Mouse (Mus musculus): ENCODE data around the gene Olfr190.
"Not testable (repeated sequence)": the region's sequence is repeated elsewhere in the genome, so short reads cannot be mapped to it uniquely, and the experiment has no call there.

Olfr190 gene

DNA sequence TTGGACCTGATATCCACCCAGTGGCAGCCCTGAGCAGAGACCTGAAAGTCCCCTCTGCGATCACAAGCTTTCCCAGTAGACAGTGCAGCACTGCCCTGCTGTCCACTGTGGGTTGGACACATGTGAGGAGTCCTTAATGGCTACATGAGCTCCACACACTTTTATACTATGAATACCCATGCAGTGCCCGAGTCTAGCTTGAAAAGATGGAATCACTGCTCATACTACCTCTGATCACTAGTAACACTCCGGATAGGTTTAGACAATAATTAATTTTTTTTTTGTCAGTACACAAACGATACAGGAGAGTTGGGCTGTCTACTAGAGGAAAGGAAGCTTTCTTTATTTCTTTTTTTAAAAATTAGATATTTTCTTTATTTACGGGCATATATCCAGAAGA lies at the start of gene Olfr190:
TSS of gene Olfr190 (minus strand) at position 101 of the 400 bp plus-strand sequence.
- no peak for DNase-seq (ENCODE audit: low read depth, low spot score)

DNA sequence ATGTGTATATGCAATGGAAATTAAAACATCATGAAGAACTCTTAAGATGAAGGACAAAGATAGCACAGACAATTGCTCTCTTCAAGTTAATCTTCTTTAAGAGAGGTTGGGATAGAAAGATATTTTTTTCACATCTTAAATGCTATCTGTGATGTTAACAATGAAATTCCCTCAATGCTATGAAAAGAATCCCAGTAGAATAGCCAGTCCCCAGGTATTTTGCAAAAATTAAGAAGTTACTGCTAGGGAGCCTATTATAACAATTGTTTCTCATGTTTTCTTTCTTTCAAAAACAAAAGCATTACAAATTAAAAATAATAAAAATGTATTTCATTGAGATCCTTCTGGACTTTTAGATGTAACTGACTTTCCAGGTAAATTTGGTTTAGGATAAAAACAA lies 43.2 kb upstream of the Olfr190 start, which contains the start of gene Olfr194:
TSS of gene Olfr194 (minus strand) at position 101 of the 400 bp plus-strand sequence.
- no peak for DNase-seq (ENCODE audit: low read depth, low spot score)

DNA sequence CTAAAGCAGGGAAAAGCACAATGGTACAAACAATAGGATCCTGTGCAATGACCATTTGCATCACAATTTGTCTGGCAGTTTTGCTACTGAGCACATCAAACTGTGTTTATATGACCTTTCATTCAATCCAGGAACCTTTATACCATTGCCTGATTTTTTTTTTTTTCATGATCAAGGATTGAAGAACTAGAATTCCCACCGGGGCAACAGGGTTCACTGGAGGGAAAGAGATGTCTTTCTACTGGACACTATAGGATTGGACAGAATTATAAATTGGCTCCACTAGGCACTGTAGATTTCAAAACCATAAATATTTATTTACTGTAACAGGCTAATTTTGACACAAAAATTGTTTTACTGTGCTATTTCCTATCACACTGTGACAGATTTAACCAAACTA lies 34.0 kb upstream of the Olfr190 start, which contains the start of gene Olfr193:
TSS of gene Olfr193 (minus strand) at position 101 of the 400 bp plus-strand sequence.
- no peak for DNase-seq (ENCODE audit: low read depth, low spot score)

DNA sequence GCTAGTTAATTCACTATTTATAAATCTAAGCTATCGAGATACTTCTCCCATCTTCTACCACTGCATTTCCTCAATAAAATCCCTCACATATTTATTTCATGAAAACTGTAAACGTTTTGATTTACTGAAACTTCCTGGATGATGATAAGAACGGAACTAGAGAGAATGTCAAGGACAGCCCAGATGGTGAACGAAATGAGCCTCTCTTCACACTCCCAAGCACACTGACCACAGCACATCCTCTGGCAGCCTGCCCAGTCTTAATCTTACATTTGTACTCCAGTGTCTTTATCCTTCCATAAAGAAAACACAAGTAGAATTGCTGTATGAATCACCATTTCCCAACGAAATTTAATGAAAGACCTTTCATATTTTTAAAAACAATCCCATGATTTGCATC lies 30.7 kb upstream of the Olfr190 start:
- not testable (repeated sequence) for DNase-seq (ENCODE audit: low read depth, low spot score)

DNA sequence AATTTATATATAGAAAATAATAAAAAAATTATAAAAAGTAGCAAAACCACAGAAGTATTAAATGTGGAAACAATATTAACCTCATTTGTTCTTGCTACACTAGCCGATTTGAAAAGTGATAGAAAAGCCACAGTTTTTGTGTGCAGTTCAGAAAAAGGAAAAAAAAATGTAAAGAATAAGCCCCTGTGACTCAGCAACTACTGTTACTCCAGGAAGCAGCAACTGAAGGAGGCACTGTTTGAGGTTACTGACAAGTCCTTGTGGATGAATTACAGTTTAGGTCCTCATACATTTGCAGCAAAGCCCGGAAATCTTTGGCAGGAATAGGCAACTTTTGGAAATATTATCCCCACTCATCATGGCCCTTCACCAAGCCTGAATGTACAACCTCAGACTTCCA lies 27.5 kb upstream of the Olfr190 start:
- DNase-seq (ENCODE audit: low read depth, low spot score), result no peak

DNA sequence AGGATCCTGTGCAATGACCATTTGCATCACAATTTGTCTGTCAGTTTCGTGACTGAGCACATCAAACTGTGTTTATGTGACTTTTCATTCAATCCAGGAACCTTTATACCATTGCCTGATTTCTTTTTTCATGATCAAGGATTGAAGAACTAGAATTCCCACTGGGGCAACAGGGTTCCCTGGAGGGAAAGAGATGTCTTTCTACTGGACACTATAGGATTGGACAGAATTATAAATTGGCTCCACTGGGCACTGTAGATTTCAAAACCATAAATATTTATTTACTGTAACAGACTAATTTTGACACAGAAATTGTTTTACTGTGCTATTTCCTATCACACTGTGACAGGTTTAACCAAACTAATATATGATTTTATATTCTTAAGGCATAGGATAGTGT lies 11.9 kb upstream of the Olfr190 start, which contains the start of gene Olfr191:
TSS of gene Olfr191 (minus strand) at position 101 of the 400 bp plus-strand sequence.
- not testable (repeated sequence) for DNase-seq (ENCODE audit: low read depth, low spot score)

DNA sequence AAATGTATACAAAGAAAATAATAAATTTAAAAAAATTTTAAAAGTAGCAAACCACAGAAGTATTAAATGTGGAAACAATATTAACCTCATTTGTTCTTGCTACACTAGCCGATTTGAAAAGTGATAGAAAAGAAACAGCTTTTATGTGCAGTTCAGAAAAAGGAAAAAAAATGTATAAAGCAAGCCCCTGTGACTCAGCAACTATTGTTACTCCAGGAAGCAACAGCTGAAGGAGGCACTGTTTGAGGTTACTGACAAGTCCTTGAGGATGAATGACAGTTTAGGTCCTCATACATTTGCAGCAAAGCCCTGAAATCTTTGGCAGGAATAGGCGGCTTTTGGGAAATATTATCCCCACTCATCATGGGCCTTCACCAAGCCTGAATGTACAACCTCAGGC lies 3.3 kb upstream of the Olfr190 start:
- DNase-seq (ENCODE audit: low read depth, low spot score), result not testable (repeated sequence)

DNA sequence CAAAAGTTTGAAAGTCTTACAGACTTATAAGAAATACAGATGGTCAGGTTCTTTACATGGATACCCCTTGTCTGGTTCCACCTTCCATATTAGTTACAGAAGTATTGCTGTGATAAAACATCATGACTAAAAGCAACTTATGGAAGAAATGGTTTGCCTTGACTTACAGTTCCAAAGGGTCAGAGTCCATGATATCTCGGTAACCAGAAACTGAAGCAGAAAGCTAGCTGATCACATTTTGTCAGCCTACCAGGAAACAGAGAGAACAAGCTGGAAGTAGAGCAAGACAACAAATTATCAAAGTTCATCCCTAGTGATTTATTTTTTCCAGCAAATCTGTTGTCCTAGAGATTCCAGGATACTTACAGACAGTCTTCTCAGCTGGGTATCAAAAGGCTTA lies 4.3 kb downstream of the Olfr190 start:
- DNase-seq (ENCODE audit: low read depth, low spot score), result no peak

DNA sequence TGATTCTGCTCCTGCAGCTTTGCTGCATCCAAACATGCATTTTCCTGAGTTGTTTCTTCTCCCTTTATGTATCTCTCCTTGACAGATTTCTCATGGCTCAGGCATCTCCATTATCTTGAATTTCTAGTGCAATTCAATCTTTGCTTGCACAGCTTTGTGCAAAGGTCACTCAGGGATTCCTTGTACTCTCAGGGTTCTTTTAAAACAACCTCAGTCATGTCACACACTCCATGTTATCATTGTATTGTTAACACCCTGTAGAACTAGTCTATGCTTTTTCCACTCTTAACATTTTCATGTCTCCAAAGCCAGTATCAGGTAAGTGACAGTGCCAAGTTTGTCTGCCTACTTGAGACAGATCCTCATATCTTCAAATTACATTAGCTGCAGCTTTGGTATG lies 6.0 kb downstream of the Olfr190 start:
- no peak for DNase-seq (ENCODE audit: low read depth, low spot score)

DNA sequence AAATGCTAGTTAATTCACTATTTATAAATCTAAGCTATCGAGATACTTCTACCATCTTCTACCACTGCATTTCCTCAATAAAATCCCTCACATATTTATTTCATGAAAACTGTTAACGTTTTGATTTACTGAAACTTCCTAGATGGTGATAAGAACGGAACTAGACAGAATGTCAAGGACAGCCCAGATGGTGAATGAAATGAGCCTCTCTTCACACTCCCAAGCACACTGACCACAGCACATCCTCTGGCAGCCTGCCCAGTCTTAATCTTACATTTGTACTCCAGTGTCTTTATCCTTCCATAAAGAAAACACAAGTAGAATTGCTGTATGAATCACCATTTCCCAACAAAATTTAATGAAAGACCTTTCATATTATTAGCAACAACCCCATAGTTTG lies 15.4 kb downstream of the Olfr190 start:
- DNase-seq (ENCODE audit: low read depth, low spot score), result not testable (repeated sequence)

DNA sequence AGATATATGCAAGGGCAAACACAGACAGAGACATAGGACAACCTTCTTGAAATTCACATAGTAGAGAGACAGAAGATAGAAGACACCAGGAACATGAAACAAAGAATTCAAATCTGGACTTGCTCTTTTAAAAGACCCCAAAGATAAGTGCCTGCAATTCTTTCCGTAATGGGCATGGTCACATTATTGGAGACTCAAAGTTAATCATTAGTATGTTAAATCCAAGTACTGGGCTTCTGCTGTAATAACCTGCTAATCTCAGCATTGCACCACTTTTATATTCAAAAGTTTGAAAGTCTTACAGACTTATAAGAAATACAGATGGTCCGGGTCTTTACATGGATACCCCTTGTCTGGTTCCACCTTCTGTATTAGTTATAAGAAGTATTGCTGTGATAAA lies 28.5 kb downstream of the Olfr190 start:
- DNase-seq (ENCODE audit: low read depth, low spot score), result not testable (repeated sequence)

DNA sequence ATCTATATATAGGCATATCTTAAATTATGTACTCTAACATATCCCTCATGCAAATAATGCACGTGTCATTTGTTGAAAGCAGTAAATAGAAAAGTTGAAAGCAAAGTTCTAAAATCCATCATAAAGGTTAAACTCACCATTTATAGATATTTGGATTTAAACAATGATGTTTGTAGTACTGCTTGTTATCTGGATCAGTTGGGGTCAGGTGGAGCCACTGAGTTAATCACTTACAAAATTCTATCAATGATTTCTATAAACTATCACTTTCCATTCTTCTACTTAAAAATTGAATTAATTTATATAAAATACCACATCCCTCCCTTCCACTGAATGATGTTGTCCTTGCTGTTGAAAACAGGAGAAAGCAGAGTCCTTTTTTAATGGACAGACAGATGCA lies 28.9 kb downstream of the Olfr190 start:
- DNase-seq (ENCODE audit: low read depth, low spot score), result no peak

DNA sequence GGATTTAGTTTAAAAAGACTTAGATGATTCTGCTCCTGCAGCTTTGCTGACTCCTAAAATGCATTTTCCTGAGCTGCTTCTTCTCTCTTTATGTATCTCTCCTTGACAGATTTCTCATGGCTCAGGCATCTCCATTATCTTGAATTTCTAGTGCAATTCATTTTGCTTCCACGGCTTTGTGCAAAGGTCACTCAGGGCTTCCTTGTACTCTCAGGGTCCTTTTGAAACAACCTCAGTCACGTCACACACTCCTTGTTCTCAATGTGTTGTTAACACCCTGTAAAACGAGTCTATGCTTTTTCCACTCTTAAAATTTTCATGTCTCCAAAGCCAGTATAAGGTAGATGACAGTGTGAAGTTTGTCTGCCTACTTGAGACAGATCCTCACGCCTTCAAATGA lies 30.2 kb downstream of the Olfr190 start:
- no peak for DNase-seq (ENCODE audit: low read depth, low spot score)

DNA sequence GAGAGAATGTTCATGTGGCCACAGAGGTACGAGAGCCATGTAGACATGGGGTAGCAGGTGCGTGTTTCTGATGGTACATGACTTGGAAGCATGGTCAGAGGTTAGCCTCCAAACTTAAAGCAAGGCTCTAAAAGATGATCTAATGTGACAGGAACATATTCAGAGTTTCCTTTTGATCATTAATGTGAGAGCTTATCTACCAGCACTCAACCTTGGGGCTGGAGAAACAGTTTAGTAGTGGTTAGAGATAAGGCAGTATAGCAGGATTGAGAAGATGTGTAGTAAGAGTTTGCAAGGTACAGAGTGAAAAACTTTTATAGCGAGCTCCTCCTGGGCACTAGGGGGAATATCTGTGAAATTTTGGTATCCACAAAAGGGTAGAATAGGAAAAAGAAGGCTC lies 32.0 kb downstream of the Olfr190 start:
- DNase-seq (ENCODE audit: low read depth, low spot score), result no peak

DNA sequence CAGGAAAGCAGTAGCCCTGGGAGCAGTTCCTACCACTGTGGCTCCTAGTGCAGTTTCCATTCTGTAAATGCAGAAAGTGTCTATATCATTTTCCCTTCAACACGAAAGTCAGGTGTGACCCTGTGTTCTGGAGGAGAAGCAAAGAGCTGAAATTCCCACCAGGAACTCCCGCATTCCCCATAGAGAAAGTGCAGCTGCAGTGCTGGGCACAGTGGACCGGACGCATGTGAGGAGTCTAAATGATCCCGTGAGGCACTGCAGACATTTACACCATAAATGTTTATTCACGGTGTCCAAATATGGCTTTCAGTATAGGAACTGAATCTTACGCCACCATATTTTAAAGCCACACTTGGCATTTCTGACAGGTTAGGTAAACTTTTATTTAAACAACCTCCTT lies 38.1 kb downstream of the Olfr190 start, which contains the start of gene Olfr187:
TSS of gene Olfr187 (minus strand) at position 58 of the 400 bp plus-strand sequence.
- DNase-seq (ENCODE audit: low read depth, low spot score), result no peak

DNA sequence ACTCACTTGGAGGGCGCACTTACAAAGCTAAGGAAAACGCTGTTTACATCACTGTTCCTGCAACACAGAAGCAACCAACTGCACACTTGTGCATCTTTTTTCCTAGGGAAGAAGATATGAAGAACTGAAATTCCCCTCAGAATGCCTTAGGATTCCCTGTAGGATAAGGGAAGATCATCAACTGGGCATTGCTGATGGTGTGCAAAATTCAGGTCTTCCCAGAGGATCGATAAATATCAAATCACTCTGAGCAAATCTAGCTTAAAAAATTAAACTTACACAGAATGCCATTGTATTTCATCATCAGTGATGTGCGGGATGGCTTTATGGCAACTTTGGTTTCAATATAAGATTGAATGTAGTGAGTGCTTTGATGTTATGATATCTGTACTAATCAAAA lies 47.6 kb downstream of the Olfr190 start, which contains the start of gene Olfr186:
TSS of gene Olfr186 (minus strand) at position 101 of the 400 bp plus-strand sequence.
- no peak for DNase-seq (ENCODE audit: low read depth, low spot score)

Measured in 3T3-L1 (cell line).